Mouse (Mus musculus) kidney, postnatal 36 days (tissue): ENCODE measurements at regions not wholly inside any gene's neighbourhood (a gene's known extent, or its start where the extent isn't known, plus 50 kb on each side); places are given as distances from the start of the nearest gene placed in this dataset.

Experiments
- DNase-seq, 2 experiments: peaks; one replicate each; pipeline ENCODE4 v3.0.0; 2021 to 2022; ENCODE audit warnings: mixed read lengths in 2 of 2

DNA sequence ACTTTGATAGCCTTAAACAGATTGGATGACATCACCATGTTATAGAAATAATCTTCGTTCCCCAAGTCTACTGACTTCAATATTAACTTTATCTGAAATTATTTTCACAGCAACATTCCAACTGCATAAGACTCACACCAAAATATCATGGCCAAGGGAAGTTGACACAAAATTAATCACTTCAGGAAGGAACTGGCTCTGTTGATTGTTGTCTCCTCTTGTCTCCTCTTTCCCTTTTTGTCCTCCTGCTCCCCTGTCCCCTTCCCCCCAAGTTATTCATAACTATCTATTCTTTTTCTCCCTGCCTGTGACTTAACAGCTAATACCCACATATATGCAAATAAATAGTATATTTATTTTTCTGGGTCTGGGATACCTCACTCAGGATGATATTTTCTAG lies 67.6 kb upstream of the Arsj start:
- DNase-seq = no peak

DNA sequence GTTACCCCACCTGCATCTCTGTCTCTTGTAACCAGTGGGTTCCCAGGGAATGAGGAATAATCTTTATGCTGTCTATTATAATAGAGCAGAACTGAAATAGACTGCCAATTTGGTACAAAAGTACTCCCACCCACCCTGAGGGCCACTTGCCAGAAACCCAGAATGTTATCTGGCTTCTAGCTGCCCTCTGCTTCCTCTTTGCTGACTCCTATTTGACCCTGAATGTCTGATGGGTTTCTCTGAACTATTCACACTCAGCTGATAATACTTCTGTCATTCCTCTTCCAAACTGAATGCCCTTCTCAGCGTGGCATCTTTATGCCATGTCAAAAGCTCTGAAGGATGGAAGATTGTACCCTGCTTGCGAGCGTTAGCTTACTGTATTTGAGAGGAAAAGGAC lies 64.2 kb upstream of the Arsj start:
- DNase-seq = peak in 1 of 2 experiments; percentile 6

DNA sequence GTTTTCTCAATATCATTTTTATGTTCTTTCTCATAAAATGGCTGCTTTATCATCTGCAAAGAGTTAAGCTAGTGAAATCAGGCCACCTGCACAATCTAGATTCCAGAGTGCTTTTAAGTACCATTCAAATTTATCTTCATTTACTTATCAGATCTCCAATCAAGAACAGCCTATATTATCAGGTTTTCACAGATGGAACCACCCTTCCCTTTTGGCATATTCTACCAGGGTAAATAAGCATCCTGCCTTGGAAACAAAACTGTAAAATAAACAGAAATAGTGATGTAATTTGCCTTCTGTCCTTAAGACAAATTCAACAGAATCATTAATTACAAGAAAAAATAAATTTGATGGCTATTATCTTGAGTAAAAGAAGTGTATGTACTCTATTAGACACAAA lies 55.2 kb upstream of the Arsj start:
- DNase-seq = no peak
